Mouse (Mus musculus): ENCODE measurements around the gene Ghitm. TPM values are rescaled to one million over a fixed set of nuclear protein-coding genes. Genes with fewer than 3 reads are reported as not detected.

Gene Ghitm
- polyA plus RNA-seq, 1 experiment from 2014 or later = 201 TPM

DNA sequence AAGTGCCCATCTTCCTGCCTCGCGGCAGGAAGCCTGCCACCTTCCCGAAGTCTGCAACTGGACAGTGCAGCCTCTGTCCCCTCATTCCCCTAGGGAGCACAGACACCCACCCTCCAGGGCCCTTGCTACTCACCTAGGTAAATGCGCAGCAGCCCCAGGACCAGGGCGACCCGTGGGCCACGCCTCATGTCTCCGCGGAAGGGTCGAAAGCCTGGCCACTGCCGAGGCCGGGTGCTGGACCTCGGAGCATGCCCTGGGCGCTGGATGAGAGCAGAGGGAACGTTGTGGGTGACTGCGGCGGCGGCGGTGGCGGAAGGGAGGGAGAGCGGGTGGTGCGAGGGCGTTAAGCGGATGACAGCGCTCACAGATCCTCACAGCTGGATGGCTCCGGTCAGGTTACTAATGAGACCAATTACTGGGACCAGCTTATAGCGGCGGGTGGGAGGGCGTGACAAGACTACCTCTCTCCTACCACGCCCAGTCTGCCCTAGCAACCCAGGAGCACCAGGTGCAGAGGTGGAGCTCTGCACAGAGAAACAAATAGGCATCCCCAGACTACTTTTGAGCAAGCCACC lies 37.0 kb downstream of the Ghitm start, which contains the start of gene Cdhr1:
Cdhr1 (minus strand) TSS at position 392 of the 575 bp plus-strand sequence.
- H3K36me3 ChIP-seq = no peaks in the 10 kb centered on the region
- peaks cover 10% of the 10 kb centered on the region; the same call in 1 of the 2 replicates for H3K27me3 ChIP-seq (replicated peaks)
- H3K9me3 ChIP-seq = no peaks in the 10 kb centered on the region
- H3K4me1 ChIP-seq = peaks cover 7% of the 10 kb centered on the region
- ATAC-seq (ENCODE audit: low FRiP score, low read depth) = peak; percentile 79
- H3K4me2 ChIP-seq (replicated peaks) = peak within 1 kb of the TSS; percentile 80
- no peak within 1 kb of the TSS for H3K27ac ChIP-seq
- H3K9ac ChIP-seq = peak within 1 kb of the TSS; percentile 52; the same call in 1 of the 2 replicates
- under 1% methylated on average over 30 of the region's 30 CpGs for WGBS
- H3K4me3 ChIP-seq = peak within 1 kb of the TSS; percentile 39

DNA sequence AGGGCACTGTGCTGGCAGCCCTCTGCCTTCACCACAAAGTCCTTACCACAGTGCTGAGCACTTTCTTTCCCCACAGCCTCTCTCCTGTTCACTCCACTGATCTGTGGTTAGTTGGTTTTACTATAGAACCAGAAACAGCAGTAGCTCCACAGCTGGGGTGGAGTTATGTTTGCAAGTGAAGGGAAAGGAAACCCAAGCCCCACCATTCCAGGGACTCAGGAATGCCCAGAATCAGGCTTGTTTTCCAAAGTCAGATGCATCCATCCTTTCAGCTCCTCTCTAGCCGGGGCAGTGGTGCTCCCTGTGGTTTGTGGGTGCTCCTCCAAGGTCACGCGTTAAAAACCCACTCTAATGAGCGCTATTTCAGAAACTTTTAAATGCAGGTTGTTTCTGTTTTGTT lies 39.5 kb downstream of the Ghitm start:
- Histone ChIP-seq H3K9me3 (no peaks in the 10 kb centered on the region), H3K4me1 (peaks cover 7% of the 10 kb centered on the region), H3K27me3 (replicated peaks) (peaks cover 10% of the 10 kb centered on the region; the same call in 1 of the 2 replicates), H3K4me2 (replicated peaks) (no peak overlapping the region), H3K36me3 (no peaks in the 10 kb centered on the region), H3K4me3 (no peak overlapping the region), H3K9ac (no peak overlapping the region), H3K27ac (no peak overlapping the region)
- no peak for ATAC-seq (ENCODE audit: low FRiP score, low read depth)
- WGBS = 89% methylated on average over 4 of the region's 4 CpGs

DNA sequence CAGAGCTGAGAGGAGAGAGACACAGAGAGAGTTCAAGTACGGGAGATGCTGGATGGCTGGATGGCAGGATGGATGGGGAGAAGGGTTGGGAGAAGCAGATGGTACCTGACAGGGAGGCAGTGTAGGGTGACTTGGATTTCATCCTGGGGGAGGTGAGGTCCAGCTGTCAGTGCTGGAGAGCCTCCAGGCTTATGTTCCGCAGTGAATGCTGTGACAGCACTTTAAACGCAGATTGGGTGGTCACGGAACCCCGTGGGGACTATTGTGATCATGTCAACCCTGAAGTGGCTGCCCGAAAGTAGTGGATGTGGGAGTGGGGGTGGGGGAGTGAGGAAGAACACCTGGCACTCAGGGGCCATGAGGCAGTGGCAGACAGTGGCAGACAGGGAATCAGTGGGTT lies 40.6 kb downstream of the Ghitm start:
- 0 out of 2 replicates have a peak, but pooled peaks have one; percentile 11 for ATAC-seq (ENCODE audit: low FRiP score, low read depth)
- 65% methylated on average over 6 of the region's 6 CpGs for WGBS

DNA sequence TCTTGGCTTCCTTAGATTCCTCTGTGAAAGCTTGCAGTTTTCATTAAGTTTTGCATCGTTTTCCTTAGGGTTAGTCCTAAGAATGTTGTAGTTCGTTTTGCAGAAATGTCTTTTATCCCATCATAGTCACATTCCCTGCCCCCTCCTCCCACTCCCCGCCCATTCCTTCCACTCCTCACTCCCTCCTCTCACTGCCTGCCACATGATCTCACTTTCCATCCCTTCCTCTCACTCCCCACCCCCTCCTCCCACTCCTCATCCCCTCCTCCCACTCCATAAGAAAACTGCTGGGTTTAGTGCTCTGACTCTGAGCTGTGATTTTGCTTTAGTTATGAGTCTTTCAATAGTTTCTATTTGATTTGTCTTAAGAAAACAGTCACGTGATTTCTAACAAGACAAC lies 51.3 kb downstream of the Ghitm start:
- Histone ChIP-seq H3K4me2 (replicated peaks) (no peak overlapping the region), H3K36me3 (no peaks in the 10 kb centered on the region), H3K27me3 (replicated peaks) (no peaks in the 10 kb centered on the region), H3K4me1 (no peaks in the 10 kb centered on the region), H3K9me3 (no peaks in the 10 kb centered on the region), H3K4me3 (no peak overlapping the region), H3K9ac (no peak overlapping the region), H3K27ac (no peak overlapping the region)
- no peak for ATAC-seq (ENCODE audit: low FRiP score, low read depth)
- 45% methylated on average over 4 of the region's 4 CpGs for WGBS

More for the DNA sequence above, 40.6 kb downstream of the Ghitm start:
- Histone ChIP-seq H3K27ac (no peak overlapping the region), H3K9ac (no peak overlapping the region), H3K4me3 (no peak overlapping the region), H3K36me3 (no peaks in the 10 kb centered on the region), H3K9me3 (no peaks in the 10 kb centered on the region), H3K4me1 (peaks cover 7% of the 10 kb centered on the region), H3K27me3 (replicated peaks) (peaks cover 10% of the 10 kb centered on the region; the same call in 1 of the 2 replicates), H3K4me2 (replicated peaks) (no peak overlapping the region)

- Histone ChIP-seq H3K4me1 (no peaks in the 10 kb centered on the region), H3K9ac (no peak overlapping the region), H3K9me3 (no peaks in the 10 kb centered on the region), H3K36me3 (no peaks in the 10 kb centered on the region), H3K27me3 (replicated peaks) (no peaks in the 10 kb centered on the region), H3K4me3 (no peak overlapping the region), H3K27ac (no peak overlapping the region), H3K4me2 (replicated peaks) (no peak overlapping the region)
- 80% methylated on average over 1 of the region's 1 CpGs for WGBS
- ATAC-seq (ENCODE audit: low FRiP score, low read depth) = no peak
Observed at GRCm38 (mm10) chr14:37080724-37081123, 54.3 kb downstream of the Ghitm start.

Other genes starting within 250 kb of the Ghitm start
- 64.4 and 70.0 TPM in 2 replicates for gene Ccser2, start 166.5 kb downstream of the Ghitm start, polyA plus RNA-seq (2016; fragmentation: Nextera tagmentation; extraction: Ambion mirVana)
- not detected in 2 replicates for gene Rgr, start 86.3 kb downstream of the Ghitm start, polyA plus RNA-seq (2016; fragmentation: Nextera tagmentation; extraction: Ambion mirVana)
- gene Lrit1, start 80.4 kb downstream of the Ghitm start, polyA plus RNA-seq (2016; fragmentation: Nextera tagmentation; extraction: Ambion mirVana) = not detected in 2 replicates
- not detected in 2 replicates for gene Lrit2, start 67.3 kb downstream of the Ghitm start, polyA plus RNA-seq (2016; fragmentation: Nextera tagmentation; extraction: Ambion mirVana)
- gene Cdhr1, start 36.9 kb downstream of the Ghitm start, polyA plus RNA-seq (2016; fragmentation: Nextera tagmentation; extraction: Ambion mirVana) = 6.1 and 9.8 TPM in 2 replicates
- 0.48 TPM in 1 of 2 replicates, not detected in the other for gene 2610528A11Rik, start 21.2 kb downstream of the Ghitm start, polyA plus RNA-seq (2016; fragmentation: Nextera tagmentation; extraction: Ambion mirVana)